Mouse (Mus musculus) lung, adult 2 months (tissue): ENCODE measurements at regions not wholly inside any gene's neighbourhood (a gene's known extent, or its start where the extent isn't known, plus 50 kb on each side); places are given as distances from the start of the nearest gene placed in this dataset.

ENCODE experiments used
- CTCF ChIP-seq: fragments of 200-500 bp; IDR thresholded peaks from 2 replicates; pipeline ENCODE4 v1.5.1; 2011; ENCODE audit warnings: mild to moderate bottlenecking, low read length, control low read depth; ENCODE audit not compliant: insufficient read depth
- POLR2A ChIP-seq: fragments of 200-500 bp; IDR thresholded peaks from 2 replicates; pipeline ENCODE4 v1.6.1; 2011; ENCODE audit warnings: low read depth, mild to moderate bottlenecking, control low read depth, low read length, borderline replicate concordance; ENCODE audit errors: extremely low read depth

- TF ChIP-seq CTCF (no peak), POLR2A (no peak)
Observed at GRCm38 (mm10) chr10:96480453-96481324, 136.1 kb upstream of the Btg1 start.
